Mouse (Mus musculus): ENCODE data around the gene Matn4. TPM values are rescaled to one million over a fixed set of nuclear protein-coding genes. Genes with fewer than 3 reads are reported as not detected.

Gene Matn4
- total and polyA plus RNA-seq, 2 experiments from 2014 or later, result 1.1 to 1.7 TPM

- TF ChIP-seq CTCF (IDR thresholded peaks at IDR 0.05; ENCODE audit: low read depth) (no peak), EP300 (IDR thresholded peaks at IDR 0.05; ENCODE audit: low read depth) (no peak)
- Histone ChIP-seq H3K27me3 (ENCODE audit: control insufficient read depth, insufficient read depth, low read length) (no peaks in the 10 kb centered on the region), H3K36me3 (replicated peaks; ENCODE audit: control insufficient read depth, insufficient read depth, low read length) (no peaks in the 10 kb centered on the region), H3K4me2 (ENCODE audit: low read depth, low read length) (no peak overlapping the region), H3K27ac (ENCODE audit: low read depth) (no peak overlapping the region), H3K9ac (replicated peaks; ENCODE audit: low read depth, low read length) (no peak overlapping the region), H3K9me3 (replicated peaks; ENCODE audit: control insufficient read depth, low read length) (peaks cover 4% of the 10 kb centered on the region; the same call in 1 of the 2 replicates), H3K4me1 (ENCODE audit: control insufficient read depth, insufficient read depth) (no peaks in the 10 kb centered on the region), H3K4me3 (ENCODE audit: low read depth, low read length) (no peak overlapping the region)
- ATAC-seq (ENCODE audit: insufficient read depth, low read depth), result no peak
- WGBS, result 70% methylated on average over 15 of the region's 15 CpGs
- DNase-seq (ENCODE audit: low spot score), result no peak
Observed at GRCm38 (mm10) chr2:164377478-164378426, 27.2 kb downstream of the Matn4 start.

GRCm38 (mm10) chr2:164373187-164373586 is 31.8 kb downstream of the Matn4 start:
- Histone ChIP-seq H3K36me3 (replicated peaks; ENCODE audit: control insufficient read depth, insufficient read depth, low read length) (no peaks in the 10 kb centered on the region), H3K4me2 (ENCODE audit: low read depth, low read length) (no peak overlapping the region), H3K9ac (replicated peaks; ENCODE audit: low read depth, low read length) (no peak overlapping the region), H3K4me1 (ENCODE audit: control insufficient read depth, insufficient read depth) (no peaks in the 10 kb centered on the region), H3K27ac (ENCODE audit: low read depth) (no peak overlapping the region), H3K4me3 (ENCODE audit: low read depth, low read length) (no peak overlapping the region), H3K9me3 (replicated peaks; ENCODE audit: control insufficient read depth, low read length) (no peaks in the 10 kb centered on the region), H3K27me3 (ENCODE audit: control insufficient read depth, insufficient read depth, low read length) (no peaks in the 10 kb centered on the region)
- ATAC-seq (ENCODE audit: insufficient read depth, low read depth) (no peak), DNase-seq (ENCODE audit: low spot score) (no peak)
- 32% methylated on average over 4 of the region's 4 CpGs for WGBS
- TF ChIP-seq CTCF (IDR thresholded peaks at IDR 0.05; ENCODE audit: low read depth) (no peak), EP300 (IDR thresholded peaks at IDR 0.05; ENCODE audit: low read depth) (no peak)

- WGBS, result 14% methylated on average over 3 of the region's 3 CpGs
- DNase-seq (ENCODE audit: low spot score), result no peak
- Histone ChIP-seq H3K27me3 (ENCODE audit: control insufficient read depth, insufficient read depth, low read length) (no peaks in the 10 kb centered on the region), H3K4me1 (ENCODE audit: control insufficient read depth, insufficient read depth) (no peaks in the 10 kb centered on the region), H3K36me3 (replicated peaks; ENCODE audit: control insufficient read depth, insufficient read depth, low read length) (no peaks in the 10 kb centered on the region), H3K4me2 (ENCODE audit: low read depth, low read length) (no peak overlapping the region), H3K9ac (replicated peaks; ENCODE audit: low read depth, low read length) (no peak overlapping the region), H3K27ac (ENCODE audit: low read depth) (no peak overlapping the region), H3K4me3 (ENCODE audit: low read depth, low read length) (no peak overlapping the region), H3K9me3 (replicated peaks; ENCODE audit: control insufficient read depth, low read length) (no peaks in the 10 kb centered on the region)
- TF ChIP-seq CTCF (IDR thresholded peaks at IDR 0.05; ENCODE audit: low read depth) (no peak), EP300 (IDR thresholded peaks at IDR 0.05; ENCODE audit: low read depth) (no peak)
- no peak for ATAC-seq (ENCODE audit: insufficient read depth, low read depth)
Observed at GRCm38 (mm10) chr2:164372408-164373053, 32.4 kb downstream of the Matn4 start.

DNA sequence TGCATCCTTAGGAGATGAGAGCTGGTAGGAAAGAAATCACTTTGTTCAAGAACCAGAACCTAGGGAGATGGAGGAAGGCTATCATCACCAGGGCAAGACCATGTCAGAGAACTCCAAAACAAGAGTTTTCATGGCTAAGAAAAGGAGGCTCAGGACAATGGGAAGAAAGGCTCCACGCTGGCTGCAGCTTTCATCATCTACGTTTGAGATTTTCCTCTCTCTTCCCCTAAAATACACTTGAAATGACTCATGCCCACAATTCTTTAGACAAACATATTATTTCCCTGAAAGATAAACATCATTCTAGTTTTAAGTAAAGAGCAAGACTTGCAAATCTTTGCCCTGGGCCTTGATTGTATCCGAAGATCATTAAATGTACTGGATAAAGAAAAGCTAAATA is 33.6 kb downstream of the Matn4 start:
- TF ChIP-seq CTCF (IDR thresholded peaks at IDR 0.05; ENCODE audit: low read depth), result no peak
- TF ChIP-seq EP300 (IDR thresholded peaks at IDR 0.05; ENCODE audit: low read depth), result no peak
- ATAC-seq (ENCODE audit: insufficient read depth, low read depth) (no peak), DNase-seq (ENCODE audit: low spot score) (no peak)
- H3K4me2 ChIP-seq (ENCODE audit: low read depth, low read length), result no peak overlapping the region
- H3K9ac ChIP-seq (replicated peaks; ENCODE audit: low read depth, low read length), result no peak overlapping the region
- no peaks in the 10 kb centered on the region for H3K27me3 ChIP-seq (ENCODE audit: control insufficient read depth, insufficient read depth, low read length)
- H3K27ac ChIP-seq (ENCODE audit: low read depth), result no peak overlapping the region
- H3K36me3 ChIP-seq (replicated peaks; ENCODE audit: control insufficient read depth, insufficient read depth, low read length), result no peaks in the 10 kb centered on the region
- H3K9me3 ChIP-seq (replicated peaks; ENCODE audit: control insufficient read depth, low read length), result no peaks in the 10 kb centered on the region
- WGBS, result 78% methylated on average over 3 of the region's 3 CpGs
- no peak overlapping the region for H3K4me3 ChIP-seq (ENCODE audit: low read depth, low read length)
- H3K4me1 ChIP-seq (ENCODE audit: control insufficient read depth, insufficient read depth), result no peaks in the 10 kb centered on the region

DNA sequence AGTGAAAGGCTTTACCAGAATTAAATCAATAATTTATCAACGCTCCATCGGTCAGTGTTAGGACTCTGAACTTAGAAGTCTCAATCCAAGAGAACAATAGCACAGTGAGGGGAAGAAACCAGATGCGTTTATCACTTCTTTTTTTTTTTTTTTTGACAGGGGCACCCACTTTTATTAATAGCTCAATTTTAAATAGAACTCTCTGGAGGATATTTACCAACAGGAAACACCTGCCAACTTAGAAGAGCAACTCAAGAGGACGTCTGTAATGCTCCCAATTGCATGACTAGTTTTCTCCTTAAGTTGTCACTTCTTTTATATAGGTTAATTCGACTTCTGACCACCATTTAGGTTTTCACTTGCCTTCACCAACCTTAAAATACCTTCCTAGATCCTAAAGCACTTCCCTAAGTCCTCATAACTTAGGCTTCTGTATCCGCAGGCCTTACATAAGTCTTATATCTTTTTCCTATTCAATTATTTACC is 36.3 kb downstream of the Matn4 start:
- H3K4me1 ChIP-seq (ENCODE audit: control insufficient read depth, insufficient read depth), result no peaks in the 10 kb centered on the region
- H3K27me3 ChIP-seq (ENCODE audit: control insufficient read depth, insufficient read depth, low read length), result no peaks in the 10 kb centered on the region
- DNase-seq (ENCODE audit: low spot score) (no peak), ATAC-seq (ENCODE audit: insufficient read depth, low read depth) (no peak)
- H3K36me3 ChIP-seq (replicated peaks; ENCODE audit: control insufficient read depth, insufficient read depth, low read length), result no peaks in the 10 kb centered on the region
- no peak overlapping the region for H3K4me3 ChIP-seq (ENCODE audit: low read depth, low read length)
- H3K9ac ChIP-seq (replicated peaks; ENCODE audit: low read depth, low read length), result no peak overlapping the region
- no peak overlapping the region for H3K27ac ChIP-seq (ENCODE audit: low read depth)
- H3K4me2 ChIP-seq (ENCODE audit: low read depth, low read length), result no peak overlapping the region
- no peaks in the 10 kb centered on the region for H3K9me3 ChIP-seq (replicated peaks; ENCODE audit: control insufficient read depth, low read length)
- TF ChIP-seq CTCF (IDR thresholded peaks at IDR 0.05; ENCODE audit: low read depth) (no peak), EP300 (IDR thresholded peaks at IDR 0.05; ENCODE audit: low read depth) (no peak)
- 66% methylated on average over 6 of the region's 6 CpGs for WGBS
